Mouse (Mus musculus) MEL (cell line): Measurements from ENCODE around the gene Axdnd1.

Experiments
- CHD2 ChIP-seq: IDR thresholded peaks from 2 replicates; pipeline ENCODE4 v1.6.1; 2011; ENCODE audit warnings: low read length, improper control_type of control experiment
- CTCF ChIP-seq, 3 experiments: IDR thresholded peaks in 2 of 3; conservative IDR thresholded peaks in 1 of 3; 2 replicates each; pipeline ENCODE4 v1.5.1; 2011 to 2012; ENCODE audit warnings: low read length in 3 of 3, low read depth in 2 of 3, mild to moderate bottlenecking in 2 of 3, improper control_type of control experiment in 1 of 3, inconsistent platforms in 1 of 3, mixed read lengths in 1 of 3, moderate library complexity in 1 of 3; ENCODE audit not compliant: control insufficient read depth in 1 of 3, insufficient read depth in 1 of 3, poor library complexity in 1 of 3, severe bottlenecking in 1 of 3
- ETS1 ChIP-seq: IDR thresholded peaks from 2 replicates; pipeline ENCODE4 v1.6.1; 2012; ENCODE audit warnings: low read depth, mild to moderate bottlenecking, inconsistent platforms, low read length, improper control_type of control experiment, moderate library complexity
- MXI1 ChIP-seq: IDR thresholded peaks from 2 replicates; pipeline ENCODE4 v1.6.1; 2011; ENCODE audit warnings: mild to moderate bottlenecking, low read depth, low read length, improper control_type of control experiment
- NELFE ChIP-seq: IDR thresholded peaks from 2 replicates; pipeline ENCODE4 v1.6.1; 2011; ENCODE audit warnings: low read depth, low read length, improper control_type of control experiment
- POLR2A ChIP-seq, 2 experiments: IDR thresholded peaks; 2 replicates each; pipeline ENCODE4 v1.6.1; 2011 to 2012; ENCODE audit warnings: low read length in 2 of 2, mild to moderate bottlenecking in 2 of 2, control low read depth in 1 of 2, improper control_type of control experiment in 1 of 2, low read depth in 1 of 2, moderate library complexity in 1 of 2; ENCODE audit not compliant: control insufficient read depth in 1 of 2, insufficient read depth in 1 of 2, poor library complexity in 1 of 2
- RCOR1 ChIP-seq: IDR thresholded peaks from 2 replicates; pipeline ENCODE4 v1.6.1; 2012; ENCODE audit warnings: low read depth, mild to moderate bottlenecking, inconsistent platforms, low read length, improper control_type of control experiment
- TAL1 ChIP-seq: IDR thresholded peaks from 2 replicates; pipeline ENCODE4 v1.6.1; 2012; ENCODE audit warnings: mild to moderate bottlenecking, inconsistent platforms, low read length, moderate library complexity, mixed read lengths
- USF1 ChIP-seq: IDR thresholded peaks from 2 replicates; pipeline ENCODE4 v1.6.1; 2014; ENCODE audit warnings: low read depth, mild to moderate bottlenecking, inconsistent platforms, low read length, improper control_type of control experiment, moderate library complexity

DNA sequence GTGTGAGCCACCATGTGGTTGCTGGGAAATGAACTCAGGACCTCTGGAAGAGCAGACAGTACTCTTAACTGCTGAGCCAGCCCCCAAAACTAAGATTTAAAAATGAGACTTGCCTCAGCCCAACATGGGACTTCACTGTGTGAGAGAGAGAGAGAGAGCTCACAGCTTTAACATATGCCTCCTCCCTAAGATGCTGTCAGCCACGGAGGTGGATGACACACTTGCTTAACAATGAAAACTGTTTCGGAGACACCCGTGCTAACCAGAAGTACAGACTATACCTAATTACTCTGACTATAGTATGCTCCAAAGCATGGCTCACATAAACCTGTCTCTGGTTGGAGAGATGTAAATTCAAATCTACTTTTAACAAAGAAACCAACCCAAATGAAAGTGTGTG is 12.5 kb upstream of the Axdnd1 start:
- TF ChIP-seq RCOR1 = no peak
- TF ChIP-seq POLR2A (IDR thresholded peaks at IDR 0.05; ENCODE audit: control insufficient read depth in 1 of 2, insufficient read depth in 1 of 2, low read depth in 1 of 2, low read length in 2 of 2, poor library complexity in 1 of 2) = no peak
- no peak for TF ChIP-seq TAL1
- no peak for TF ChIP-seq CHD2
- no peak for TF ChIP-seq CTCF (IDR thresholded peaks at IDR 0.05 in 2 of 3, conservative IDR thresholded peaks at IDR 0.05 in 1 of 3; ENCODE audit: control insufficient read depth in 1 of 3, insufficient read depth in 1 of 3, low read depth in 2 of 3, low read length in 3 of 3, poor library complexity in 1 of 3, severe bottlenecking in 1 of 3)
- TF ChIP-seq MXI1 = no peak
- TF ChIP-seq ETS1 = no peak
- TF ChIP-seq USF1 = no peak
- TF ChIP-seq NELFE = no peak
